Mouse (Mus musculus) stomach, embryonic 15.5 days (tissue): Measurements from ENCODE around the gene Cyp4a14. TPM values are rescaled to one million over a fixed set of nuclear protein-coding genes. Genes with fewer than 3 reads are reported as not detected.

Source experiments
- polyA plus RNA-seq: library from polyadenylated mRNA; unstranded; fragments of >200 nt; fragmentation: Nextera tagmentation; extraction: Ambion mirVana; gene quantifications from 2 replicates; pipeline ENCODE4 v1.2.1, GENCODE M21; 2015

Gene Cyp4a14
- polyA plus RNA-seq, 1 experiment from 2014 or later = not detected

Other genes starting within 250 kb of the Cyp4a14 start
- gene Cyp4a12a, start 197.1 kb downstream of the Cyp4a14 start, polyA plus RNA-seq = not detected in 2 replicates
- not detected in 2 replicates for gene Cyp4a12b, start 84.5 kb downstream of the Cyp4a14 start, polyA plus RNA-seq
- not detected in 2 replicates for gene Cyp4a30b, start 43.5 kb downstream of the Cyp4a14 start, polyA plus RNA-seq
- 0.08 TPM in 1 of 2 replicates, not detected in the other for gene Cyp4a10, start 22.1 kb upstream of the Cyp4a14 start, polyA plus RNA-seq
- not detected in 2 replicates for gene Cyp4a31, start 67.5 kb upstream of the Cyp4a14 start, polyA plus RNA-seq
- not detected in 2 replicates for gene Cyp4a32, start 104.8 kb upstream of the Cyp4a14 start, polyA plus RNA-seq
- 1.4 and 2.6 TPM in 2 replicates for gene Cyp4b1, start 151.6 kb upstream of the Cyp4a14 start, polyA plus RNA-seq
- gene Efcab14, start 241.6 kb upstream of the Cyp4a14 start, polyA plus RNA-seq = 30.4 and 34.4 TPM in 2 replicates